Mouse (Mus musculus) brain, embryonic 14.5 days (tissue): ENCODE data around the gene Kirrel3.

ENCODE experiments used
- CTCF ChIP-seq: fragments of 200-500 bp; IDR thresholded peaks from 2 replicates; pipeline ENCODE4 v1.5.1; 2012; ENCODE audit warnings: inconsistent platforms, mild to moderate bottlenecking, moderate library complexity, borderline replicate concordance; ENCODE audit not compliant: insufficient read depth, insufficient read length; ENCODE audit errors: extremely low read depth
- POLR2A ChIP-seq: fragments of 200-500 bp; IDR thresholded peaks from 2 replicates; pipeline ENCODE4 v1.6.1; 2012; ENCODE audit warnings: mild to moderate bottlenecking, inconsistent platforms, borderline replicate concordance; ENCODE audit not compliant: poor library complexity, insufficient read depth, insufficient read length, severe bottlenecking; ENCODE audit errors: extremely low read depth

- TF ChIP-seq CTCF (no peak), POLR2A (no peak)
Measured at GRCm38 (mm10) chr9:34884942-34885341, 399.2 kb downstream of the Kirrel3 start.
